Mouse (Mus musculus) spleen, adult 2 months (tissue): ENCODE measurements at regions not wholly inside any gene's neighbourhood (a gene's known extent, or its start where the extent isn't known, plus 50 kb on each side); places are given as distances from the start of the nearest gene placed in this dataset.

Experiments used
- DNase-seq, 2 experiments: peaks; one replicate each; pipeline versions ENCODE4 v3.0.0 to v3.0.0-alpha.2; 2012 to 2021; ENCODE audit warnings: low spot score in 2 of 2, low read depth in 1 of 2
- H3K27ac ChIP-seq: fragments of 200-500 bp; 2 replicates; pipeline ENCODE4 v1.5.1; 2012; ENCODE audit warnings: low read length, inconsistent platforms; ENCODE audit not compliant: insufficient read depth
- H3K27me3 ChIP-seq: fragments of 200-500 bp; 2 replicates; pipeline ENCODE4 v1.6.1; 2012; ENCODE audit warnings: mild to moderate bottlenecking, moderate library complexity, low read length, inconsistent platforms; ENCODE audit not compliant: control insufficient read depth, insufficient read depth
- H3K36me3 ChIP-seq: fragments of 200-500 bp; 2 replicates; pipeline ENCODE4 v1.6.1; 2012; ENCODE audit warnings: mild to moderate bottlenecking, low read length, inconsistent platforms; ENCODE audit not compliant: control insufficient read depth, insufficient read depth
- H3K4me1 ChIP-seq: fragments of 200-500 bp; 2 replicates; pipeline ENCODE4 v1.6.1; 2011; ENCODE audit warnings: inconsistent platforms; ENCODE audit not compliant: control insufficient read depth, insufficient read depth, insufficient read length
- H3K4me3 ChIP-seq: fragments of 200-500 bp; 2 replicates; pipeline ENCODE4 v1.5.1; 2011; ENCODE audit warnings: mild to moderate bottlenecking, inconsistent platforms; ENCODE audit not compliant: insufficient read depth, insufficient read length; ENCODE audit errors: extremely low read depth
- CTCF ChIP-seq: fragments of 200-500 bp; IDR thresholded peaks from 2 replicates; pipeline ENCODE4 v1.5.1; 2011; ENCODE audit warnings: mild to moderate bottlenecking, inconsistent platforms; ENCODE audit not compliant: insufficient read depth, insufficient read length, insufficient replicate concordance; ENCODE audit errors: extremely low read depth
- POLR2A ChIP-seq: fragments of 200-500 bp; IDR thresholded peaks from 2 replicates; pipeline ENCODE4 v1.6.1; 2011; ENCODE audit warnings: low read depth, low read length, inconsistent platforms
- WGBS: fragments of 180-500 bp; shearing (Covaris S2); methylation state at CpG from one replicate; pipeline ENCODE4 v1.1.7; 2018; 5-methylcytosine and 5-hydroxymethylcytosine counted together

GRCm38 (mm10) chr1:72003424-72004278 lies 208.5 kb downstream of the Mreg start:
- 81% methylated on average over 14 of the region's 14 CpGs for whole genome bisulfite sequencing
- H3K27ac ChIP-seq = no peak overlapping the region
- TF ChIP-seq POLR2A (no peak), CTCF (no peak)
- no peak for DNase-seq
- no peaks in the 10 kb centered on the region for H3K4me1 ChIP-seq
- no peaks in the 10 kb centered on the region for H3K27me3 ChIP-seq
- H3K36me3 ChIP-seq = no peaks in the 10 kb centered on the region
- no peak overlapping the region for H3K4me3 ChIP-seq

- Histone ChIP-seq H3K27ac (no peak overlapping the region), H3K36me3 (no peaks in the 10 kb centered on the region), H3K4me1 (no peaks in the 10 kb centered on the region), H3K27me3 (no peaks in the 10 kb centered on the region), H3K4me3 (no peak overlapping the region)
- no peak for DNase-seq
- 70% methylated on average over 9 of the region's 9 CpGs for WGBS
- TF ChIP-seq POLR2A (no peak), CTCF (no peak)
Measured at GRCm38 (mm10) chr1:72002471-72003116, 209.5 kb downstream of the Mreg start.

GRCm38 (mm10) chr1:72000741-72001140 lies 211.4 kb downstream of the Mreg start:
- H3K27ac ChIP-seq = no peak overlapping the region
- no peaks in the 10 kb centered on the region for H3K36me3 ChIP-seq
- TF ChIP-seq CTCF (no peak), POLR2A (no peak)
- 85% methylated on average over 2 of the region's 2 CpGs for WGBS
- H3K27me3 ChIP-seq = no peaks in the 10 kb centered on the region
- DNase-seq = no peak
- no peaks in the 10 kb centered on the region for H3K4me1 ChIP-seq
- H3K4me3 ChIP-seq = no peak overlapping the region

GRCm38 (mm10) chr1:71996828-71997227 lies 215.3 kb downstream of the Mreg start:
- no peak overlapping the region for H3K4me3 ChIP-seq
- DNase-seq = no peak
- WGBS = 81% methylated on average over 2 of the region's 2 CpGs
- no peak for TF ChIP-seq POLR2A
- no peak for TF ChIP-seq CTCF
- no peaks in the 10 kb centered on the region for H3K4me1 ChIP-seq
- no peaks in the 10 kb centered on the region for H3K36me3 ChIP-seq
- no peaks in the 10 kb centered on the region for H3K27me3 ChIP-seq
- H3K27ac ChIP-seq = no peak overlapping the region

GRCm38 (mm10) chr1:71996234-71996619 lies 215.9 kb downstream of the Mreg start:
- Histone ChIP-seq H3K27ac (no peak overlapping the region), H3K27me3 (no peaks in the 10 kb centered on the region), H3K36me3 (no peaks in the 10 kb centered on the region), H3K4me3 (no peak overlapping the region), H3K4me1 (peaks cover 5% of the 10 kb centered on the region; the same call in 1 of the 2 replicates)
- 91% methylated on average over 7 of the region's 7 CpGs for WGBS
- TF ChIP-seq CTCF = no peak
- TF ChIP-seq POLR2A = no peak
- no peak for DNase-seq

GRCm38 (mm10) chr1:71995573-71996233 lies 216.4 kb downstream of the Mreg start:
- peaks cover 5% of the 10 kb centered on the region; the same call in 1 of the 2 replicates for H3K4me1 ChIP-seq
- no peaks in the 10 kb centered on the region for H3K36me3 ChIP-seq
- H3K4me3 ChIP-seq = no peak overlapping the region
- 82% methylated on average over 16 of the region's 16 CpGs for WGBS
- no peak for DNase-seq
- H3K27me3 ChIP-seq = no peaks in the 10 kb centered on the region
- TF ChIP-seq POLR2A = no peak
- no peak for TF ChIP-seq CTCF
- no peak overlapping the region for H3K27ac ChIP-seq

GRCm38 (mm10) chr1:71990936-71991335 lies 221.2 kb downstream of the Mreg start:
- WGBS = 93% methylated on average over 3 of the region's 3 CpGs
- TF ChIP-seq POLR2A = no peak
- TF ChIP-seq CTCF = no peak

More at GRCm38 (mm10) chr1:71990936-71991335, 221.2 kb downstream of the Mreg start:
- Histone ChIP-seq H3K36me3 (no peaks in the 10 kb centered on the region), H3K27ac (no peak overlapping the region), H3K27me3 (no peaks in the 10 kb centered on the region), H3K4me3 (no peak overlapping the region), H3K4me1 (peaks cover 5% of the 10 kb centered on the region; the same call in 1 of the 2 replicates)
- DNase-seq = no peak
